Mouse (Mus musculus) erythroid progenitor cell, adult 5-6 weeks (primary cell): ENCODE data around the gene Dact1. TPM values are rescaled to one million over a fixed set of nuclear protein-coding genes. Genes with fewer than 3 reads are reported as not detected.

Experiments
- ATAC-seq: replicated peaks from 2 replicates; pipeline ENCODE4 v1.8.0; 2016; ENCODE audit warnings: moderate number of reproducible peaks, mild to moderate bottlenecking, moderate TSS enrichment, inconsistent platforms; ENCODE audit not compliant: poor library complexity, low FRiP score, severe bottlenecking
- total RNA-seq, 2 experiments: library from RNA; stranded (forward) in 1 of 2; stranded (reverse) in 1 of 2; fragments of 150-400 nt in 1 of 2; fragments of 186-747, 209-891 nt in 1 of 2; gene quantifications; 2 replicates each; pipeline versions ENCODE4 v1.2.3 to v1.2.4; 2015 to 2017; ENCODE audit warnings: low replicate concordance in 2 of 2

The Dact1 gene
- total RNA-seq (2015; ENCODE audit: low replicate concordance) (1.3 TPM in 1 of 2 replicates, not detected in the other), total RNA-seq (2017; ENCODE audit: low replicate concordance) (0.90 TPM in 1 of 2 replicates, not detected in the other)

GRCm38 (mm10) chr12:71309581-71310067 is at the start of gene Dact1:
Dact1 (plus strand) TSS chr12:71309884.
- ATAC-seq: no peak

GRCm38 (mm10) chr12:71264211-71264610 is 45.5 kb upstream of the Dact1 start:
- no peak for ATAC-seq

GRCm38 (mm10) chr12:71269367-71269766 is 40.3 kb upstream of the Dact1 start:
- ATAC-seq: no peak

- no peak for ATAC-seq
These were observed 38.6 kb upstream of the Dact1 start for GRCm38 (mm10) chr12:71271131-71271530.

GRCm38 (mm10) chr12:71274519-71275237 is 35.0 kb upstream of the Dact1 start:
- no peak for ATAC-seq

GRCm38 (mm10) chr12:71275906-71276595 is 33.6 kb upstream of the Dact1 start:
- ATAC-seq: no peak

- ATAC-seq: no peak
These were observed 30.0 kb upstream of the Dact1 start for GRCm38 (mm10) chr12:71279521-71280262.

- no peak for ATAC-seq
These were observed 28.4 kb upstream of the Dact1 start for GRCm38 (mm10) chr12:71281201-71281768.

- ATAC-seq: no peak
These were observed 24.3 kb upstream of the Dact1 start for GRCm38 (mm10) chr12:71285399-71285798.

- no peak for ATAC-seq
These were observed 19.2 kb upstream of the Dact1 start for GRCm38 (mm10) chr12:71290460-71290859.

GRCm38 (mm10) chr12:71293960-71294942 is 15.4 kb upstream of the Dact1 start:
- ATAC-seq: no peak

GRCm38 (mm10) chr12:71296849-71297535 is 12.7 kb upstream of the Dact1 start:
- no peak for ATAC-seq

- no peak for ATAC-seq
These were observed 616 bp downstream of the Dact1 start for GRCm38 (mm10) chr12:71310068-71310931.

- ATAC-seq: no peak
These were observed 1.7 kb downstream of the Dact1 start for GRCm38 (mm10) chr12:71311237-71311887.

- no peak for ATAC-seq
These were observed 8.6 kb downstream of the Dact1 start for GRCm38 (mm10) chr12:71318239-71318638.

GRCm38 (mm10) chr12:71319536-71319935 is 9.9 kb downstream of the Dact1 start:
- no peak for ATAC-seq

GRCm38 (mm10) chr12:71332646-71333045 is 23.0 kb downstream of the Dact1 start:
- ATAC-seq: no peak
